Mouse (Mus musculus): ENCODE measurements at regions not wholly inside any gene's neighbourhood (a gene's known extent, or its start where the extent isn't known, plus 50 kb on each side); places are given as distances from the start of the nearest gene placed in this dataset.
A peak's percentile ranks its signal among the peaks of the same experiment; 100 is the strongest.

DNA sequence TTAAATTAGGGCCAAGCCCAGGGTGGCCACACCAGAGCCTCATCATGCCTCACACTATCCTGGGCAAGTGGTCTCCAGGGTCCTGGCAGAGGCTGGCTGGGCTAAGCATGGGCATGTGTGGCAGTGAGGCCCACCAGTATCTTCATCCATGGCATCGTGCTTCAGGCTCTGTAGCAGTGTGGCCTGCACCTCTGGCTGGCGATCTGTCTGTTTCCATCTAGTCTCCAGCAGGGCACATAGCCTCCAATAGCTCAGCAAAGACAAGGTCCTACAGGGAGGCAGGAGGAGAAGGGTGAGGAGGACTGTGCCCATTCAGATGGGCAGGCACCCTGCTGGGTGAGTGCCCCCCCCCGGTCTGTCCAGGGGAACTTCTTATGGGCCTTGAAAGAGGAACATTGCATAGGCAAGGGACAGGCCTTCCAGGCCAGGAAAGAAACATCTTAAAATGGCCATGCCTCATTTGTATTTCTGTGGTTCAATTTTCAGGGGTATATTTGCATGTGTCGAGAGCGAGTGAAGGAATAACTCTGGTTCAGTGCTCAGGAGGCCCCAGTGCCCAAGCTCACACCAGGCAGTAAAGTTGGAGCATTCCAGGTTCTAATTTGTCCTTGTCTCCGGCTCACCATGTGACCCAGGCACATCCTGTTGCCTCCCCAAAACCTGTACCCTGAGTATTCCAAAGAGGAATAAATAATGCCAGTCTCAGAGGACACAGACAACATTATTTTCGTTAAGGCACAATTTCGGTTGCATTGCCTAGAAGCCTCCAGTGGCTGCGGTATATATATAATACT, 60.4 kb upstream of the Ppara start:
- DNase-seq, result no peak

DNA sequence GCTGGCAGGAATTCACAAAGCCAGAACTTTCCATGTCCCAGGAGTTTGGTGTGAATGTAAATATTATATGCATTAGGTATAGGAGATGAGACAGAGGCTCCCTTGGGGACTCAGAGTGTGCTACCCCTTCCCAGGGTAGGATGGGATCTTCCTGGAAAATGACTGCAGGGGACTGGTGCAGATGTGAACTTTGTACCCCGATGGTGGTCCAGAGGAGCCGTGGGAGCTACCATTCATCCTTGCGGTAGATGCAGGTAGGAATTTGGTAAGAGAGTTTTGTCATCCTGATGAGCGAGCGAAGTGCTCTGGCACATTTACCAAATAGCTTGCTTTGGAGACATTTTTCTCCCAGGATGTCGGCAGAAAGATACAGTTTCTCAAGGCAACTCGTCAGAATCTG, 59.7 kb upstream of the Ppara start:
- no peak for DNase-seq

DNA sequence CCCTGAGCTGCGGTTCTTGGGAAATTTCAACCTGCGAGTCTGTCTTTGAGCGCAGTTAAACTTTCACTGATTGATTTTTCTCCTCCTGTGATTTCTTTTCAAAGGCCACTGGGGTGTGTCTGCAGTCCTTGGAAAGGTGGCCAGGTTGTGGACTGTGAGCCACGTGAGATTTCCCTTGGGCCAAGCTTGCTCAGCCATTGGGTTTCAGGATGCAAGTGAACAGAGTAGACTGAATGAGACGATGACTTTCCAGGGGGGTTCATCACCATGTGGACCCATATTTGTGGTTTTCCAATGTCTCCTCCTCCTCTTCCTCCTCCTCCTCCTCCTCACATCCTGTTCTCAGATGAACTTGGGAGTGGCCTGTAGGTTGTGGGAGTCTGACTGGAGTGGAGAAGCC, 59.0 kb upstream of the Ppara start:
- DNase-seq, result no peak

DNA sequence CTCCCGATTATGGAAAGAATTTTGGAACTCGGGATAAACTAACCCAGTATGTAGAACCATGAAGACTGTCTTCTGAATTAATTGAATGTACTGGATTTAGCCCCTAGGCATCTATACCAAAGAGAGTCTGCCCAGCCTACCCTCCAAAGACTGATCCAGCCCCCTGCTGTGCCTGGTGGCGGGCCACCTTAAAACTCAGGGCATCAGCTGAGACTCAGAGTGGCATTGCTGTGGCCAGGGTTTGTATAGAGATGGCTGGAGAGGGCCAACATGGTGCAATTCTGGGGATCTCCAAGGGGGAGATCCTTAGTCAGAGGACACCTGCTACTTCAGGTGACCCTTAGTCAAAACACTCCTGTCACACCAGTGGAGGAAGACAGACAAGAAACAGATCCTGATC, 58.6 kb upstream of the Ppara start:
- no peak for DNase-seq

DNA sequence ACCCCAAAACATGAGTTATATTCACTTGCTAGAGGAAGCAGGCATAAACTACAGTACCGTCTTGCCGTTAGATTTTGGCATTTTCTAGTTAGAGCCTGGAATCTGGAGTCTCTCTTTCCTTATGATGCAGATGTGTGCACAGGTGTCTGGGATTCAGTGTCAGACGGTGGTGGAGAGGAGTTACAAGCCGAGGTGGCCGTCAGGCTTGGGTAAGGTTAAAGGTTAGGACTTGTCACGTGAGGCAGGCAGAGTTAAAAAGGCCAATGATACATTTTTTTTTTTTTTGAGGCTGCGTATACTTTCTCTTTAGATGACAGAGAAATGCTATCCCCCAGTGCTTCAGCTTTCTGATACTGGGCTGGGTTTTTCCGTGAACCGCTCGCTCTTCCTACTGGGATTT, 57.9 kb upstream of the Ppara start:
- DNase-seq, result no peak

DNA sequence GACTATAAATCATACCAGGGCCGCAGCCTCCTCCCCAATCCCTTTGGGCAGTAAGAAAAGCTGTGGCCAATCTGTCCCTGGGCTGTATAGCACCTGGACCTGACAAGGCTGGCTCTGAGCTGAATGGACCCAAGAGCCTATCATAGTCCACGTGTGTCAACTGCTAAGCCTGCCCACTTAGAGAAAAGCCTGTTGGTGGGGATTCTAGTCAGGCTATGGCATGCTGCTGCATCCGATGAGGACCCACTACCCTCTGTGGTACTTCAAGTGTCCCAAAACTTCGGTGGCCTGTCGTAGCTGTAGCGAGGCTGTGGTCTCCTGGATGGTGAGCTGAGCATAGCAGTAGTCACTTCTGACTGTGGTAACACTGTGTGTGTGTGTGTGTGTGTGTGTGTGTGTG, 57.4 kb upstream of the Ppara start:
- DNase-seq, result no peak

GRCm38 (mm10) chr15:85677855-85678254, 56.9 kb upstream of the Ppara start:
- no peak for DNase-seq

DNA sequence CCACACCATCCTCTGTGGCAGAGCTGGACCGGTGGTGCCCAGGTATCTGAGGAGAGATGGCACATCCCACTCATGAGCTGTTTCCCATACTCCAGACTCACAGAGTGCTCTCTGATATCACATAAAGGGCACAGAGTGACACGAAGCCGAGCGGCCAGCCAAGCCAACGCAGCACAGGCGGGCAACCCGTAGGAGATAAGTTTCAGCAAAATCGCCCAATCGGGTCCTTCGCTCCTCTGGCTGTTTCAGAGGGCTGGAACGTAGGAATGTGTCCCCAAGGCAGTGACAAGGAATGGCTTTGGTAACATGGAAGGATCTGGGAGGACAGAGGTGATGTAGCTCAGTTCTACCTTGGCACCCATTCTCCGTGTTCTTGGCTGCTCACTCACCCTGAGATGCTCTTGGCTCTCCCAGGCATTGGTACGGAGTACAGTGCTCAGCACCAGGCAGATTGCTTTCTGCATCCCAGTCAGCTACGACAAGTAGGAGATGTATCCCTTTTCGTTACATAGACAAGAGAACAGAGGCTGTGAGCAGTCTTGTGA, 56.4 kb upstream of the Ppara start:
- no peak for DNase-seq

DNA sequence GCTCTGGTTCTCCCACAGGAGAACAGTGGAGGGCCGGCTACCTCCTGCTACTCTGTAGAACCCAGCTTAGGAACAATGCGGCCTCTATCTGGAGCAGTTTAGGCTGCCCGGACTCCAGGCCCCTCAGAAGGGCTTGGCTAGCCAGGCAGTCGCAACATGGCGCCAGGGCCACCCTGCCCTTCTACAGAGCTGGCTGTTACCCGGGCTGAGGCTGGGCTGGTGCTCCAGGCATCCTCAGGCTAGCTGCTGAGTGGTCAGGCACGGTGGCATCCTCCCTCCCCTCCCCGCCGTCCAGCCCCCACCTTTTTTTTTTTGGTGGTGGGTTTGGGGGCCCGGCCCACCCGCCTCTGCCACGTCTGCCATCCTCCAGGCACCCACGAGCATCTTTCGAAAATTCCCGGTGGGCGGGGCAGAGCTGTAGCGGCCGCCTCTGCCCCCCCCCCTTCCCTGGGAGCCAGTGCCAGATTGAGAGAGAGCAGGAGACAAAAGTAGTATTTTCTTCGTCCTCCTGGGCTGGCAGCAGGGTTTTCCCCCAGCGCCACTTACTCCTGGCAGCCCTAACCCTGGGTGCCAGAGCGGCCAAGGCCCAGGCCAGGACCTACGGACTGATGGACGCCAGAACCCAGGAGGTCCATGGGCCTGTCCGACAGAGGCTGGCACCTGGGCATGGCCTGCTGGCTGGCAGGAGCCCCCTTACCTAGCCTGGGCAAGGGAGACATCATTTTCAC, 55.6 kb upstream of the Ppara start:
- no peak for DNase-seq

DNA sequence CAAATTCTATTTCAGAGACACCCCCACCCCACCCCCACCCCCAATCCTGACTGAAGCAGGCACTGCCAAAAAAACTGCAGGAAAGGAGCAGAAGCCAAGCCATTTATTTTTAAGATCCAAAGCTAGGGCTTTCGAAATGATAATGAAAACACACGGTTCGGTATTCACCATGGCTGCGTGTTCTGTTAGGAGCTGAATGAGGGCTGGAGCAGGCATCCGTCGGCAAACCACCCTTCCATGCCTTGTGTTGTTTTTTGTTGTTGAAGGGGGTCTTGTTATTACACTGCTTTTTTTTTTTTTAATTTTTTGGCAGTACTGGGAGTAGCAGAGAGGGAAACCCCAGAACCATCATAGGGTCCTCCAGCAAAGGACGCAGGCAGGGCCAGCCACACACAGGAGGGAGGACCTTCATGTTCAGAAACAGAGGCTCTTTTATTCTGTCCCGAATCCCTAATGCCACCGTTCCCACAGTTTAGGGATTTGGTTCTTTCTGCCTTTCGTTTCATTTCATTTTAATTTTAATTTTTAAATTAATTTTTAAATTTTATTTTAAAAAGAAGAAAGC, 54.8 kb upstream of the Ppara start:
- DNase-seq, result no peak

GRCm38 (mm10) chr15:85680460-85681224, 54.1 kb upstream of the Ppara start:
- DNase-seq, result no peak

DNA sequence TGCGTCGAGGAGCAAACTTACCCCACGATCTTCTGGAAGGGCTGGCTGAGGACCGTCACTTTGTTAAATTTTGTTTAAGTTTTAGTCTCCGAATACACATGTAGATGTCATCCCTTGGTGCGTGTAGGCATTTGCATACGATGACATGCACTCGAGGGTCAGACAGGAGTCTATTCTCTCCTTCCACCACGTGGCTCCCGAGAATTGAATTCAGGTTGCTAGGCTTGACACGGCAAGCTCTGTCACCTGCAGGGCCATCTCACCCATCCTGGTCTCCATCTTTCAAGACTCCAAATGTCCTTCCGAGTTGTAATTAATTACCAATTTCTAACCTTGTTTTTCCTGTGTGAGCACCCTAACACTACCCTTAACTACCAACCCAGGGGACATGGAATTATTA, 52.7 kb upstream of the Ppara start:
- DNase-seq, result no peak

- no peak for DNase-seq
Measured at GRCm38 (mm10) chr15:85682780-85683179, 52.0 kb upstream of the Ppara start.

GRCm38 (mm10) chr15:85683271-85683670, 51.5 kb upstream of the Ppara start:
- no peak for DNase-seq

- no peak for DNase-seq
Measured at GRCm38 (mm10) chr15:85683716-85684115, 51.1 kb upstream of the Ppara start.

- peak; percentile 57 for DNase-seq
Measured at GRCm38 (mm10) chr15:85684164-85684708, 50.5 kb upstream of the Ppara start.

- DNase-seq, result no peak
Measured at GRCm38 (mm10) chr15:85684875-85685274, 49.9 kb upstream of the Ppara start.
